Mouse (Mus musculus): ENCODE results near the gene Map4k3. TPM values are rescaled to one million over a fixed set of nuclear protein-coding genes. Genes with fewer than 3 reads are reported as not detected.
A peak's percentile ranks its signal among the peaks of the same experiment; 100 is the strongest.
"Not testable (repeated sequence)": the region's sequence is repeated elsewhere in the genome, so short reads cannot be mapped to it uniquely, and the experiment has no call there.

The Map4k3 gene
- polyA plus RNA-seq, 1 experiment from 2014 or later, result 28.8 TPM

DNA sequence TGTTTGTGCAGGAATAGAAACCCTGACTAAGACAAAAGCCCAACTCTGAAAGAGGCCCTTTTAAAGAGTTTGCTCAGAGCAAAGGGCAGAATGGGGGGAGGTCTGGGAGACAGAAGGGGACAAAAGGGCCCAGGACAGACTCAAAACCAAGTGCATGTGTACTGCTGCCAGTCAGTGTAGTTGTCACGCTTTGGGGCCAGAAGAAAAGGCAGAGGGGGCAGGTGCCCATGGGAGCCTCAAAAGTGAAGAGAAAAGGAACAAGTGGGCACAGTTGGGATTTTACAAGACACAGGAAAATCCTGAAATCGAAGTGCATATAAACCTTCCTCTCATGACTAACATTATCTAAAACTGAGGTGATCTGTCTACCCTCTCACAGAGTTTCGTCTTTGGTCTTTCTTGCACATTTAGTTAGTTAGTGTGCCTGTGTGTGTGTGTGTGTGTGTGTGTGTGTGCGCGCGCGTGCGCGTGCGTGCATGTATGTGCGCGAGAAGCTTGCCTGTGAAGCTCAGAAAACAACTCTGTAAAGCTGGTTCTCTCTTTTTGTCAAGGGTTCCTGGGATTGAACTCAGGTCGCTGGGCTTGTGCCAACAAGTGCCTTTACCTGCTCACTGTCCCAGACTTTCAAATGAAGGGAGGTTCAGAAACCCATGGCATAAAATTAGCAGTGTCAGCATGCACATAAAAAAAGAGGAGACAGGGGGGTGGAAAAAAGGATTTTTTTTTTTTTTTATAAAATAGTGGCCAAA lies 155.9 kb downstream of the Map4k3 start:
- H3K27ac ChIP-seq (replicated peaks), result no peak overlapping the region
- no peak overlapping the region for H3K4me2 ChIP-seq
- no peak overlapping the region for H3K4me3 ChIP-seq
- ATAC-seq (ENCODE audit: low read depth), result no peak
- no peaks in the 10 kb centered on the region for H3K36me3 ChIP-seq
- peaks cover 1% of the 10 kb centered on the region; the same call in 1 of the 2 replicates for H3K9me3 ChIP-seq
- H3K4me1 ChIP-seq (replicated peaks), result peaks cover 8% of the 10 kb centered on the region
- H3K9ac ChIP-seq, result no peak overlapping the region
- 90% methylated on average over 13 of the region's 13 CpGs for WGBS
- H3K27me3 ChIP-seq, result no peaks in the 10 kb centered on the region

DNA sequence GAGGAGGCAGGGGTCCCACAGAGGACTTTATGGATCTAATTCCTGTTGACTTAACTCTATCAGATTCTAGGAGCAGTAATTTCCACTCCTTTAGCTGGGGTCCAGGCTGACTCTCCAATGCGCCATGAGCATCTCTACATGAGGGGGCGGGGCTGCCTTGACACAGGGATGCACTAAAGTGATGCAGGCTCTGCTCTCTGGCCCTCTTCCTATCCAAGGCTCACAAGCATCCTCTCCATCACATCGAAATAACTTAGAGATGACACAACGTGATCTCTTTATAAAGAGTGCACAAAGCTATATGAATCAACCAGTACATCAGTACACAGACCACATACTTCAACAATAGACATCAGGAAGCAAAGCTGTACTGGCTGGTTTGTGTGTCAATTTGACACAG lies 156.8 kb downstream of the Map4k3 start:
- 92% methylated on average over 4 of the region's 4 CpGs for WGBS
- peaks cover 4% of the 10 kb centered on the region; the same call in 1 of the 2 replicates for H3K9me3 ChIP-seq
- H3K27me3 ChIP-seq, result no peaks in the 10 kb centered on the region
- H3K27ac ChIP-seq (replicated peaks), result no peak overlapping the region
- no peaks in the 10 kb centered on the region for H3K4me1 ChIP-seq (replicated peaks)
- H3K9ac ChIP-seq, result no peak overlapping the region
- no peak overlapping the region for H3K4me2 ChIP-seq
- H3K36me3 ChIP-seq, result no peaks in the 10 kb centered on the region
- H3K4me3 ChIP-seq, result no peak overlapping the region
- no peak for ATAC-seq (ENCODE audit: low read depth)

DNA sequence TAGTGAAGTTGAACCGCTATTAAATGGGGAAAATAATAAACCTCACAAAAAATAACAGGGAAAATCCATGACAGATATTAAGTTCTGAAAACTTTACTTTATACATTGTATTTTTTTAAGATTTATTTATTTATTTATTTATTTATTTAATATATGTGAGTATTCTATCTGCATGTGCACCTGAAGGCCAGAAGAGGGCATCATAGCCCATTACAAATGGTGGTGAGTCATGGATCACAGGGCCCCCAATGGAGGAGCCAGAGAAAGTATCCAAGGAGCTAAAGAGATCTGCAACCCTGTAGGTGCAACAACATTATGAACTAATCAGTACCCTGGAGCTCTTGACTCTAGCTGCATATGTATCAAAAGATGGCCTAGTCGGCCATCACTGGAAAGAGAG lies 158.6 kb downstream of the Map4k3 start:
- H3K4me1 ChIP-seq (replicated peaks); H3K9ac ChIP-seq; H3K4me2 ChIP-seq; ATAC-seq (ENCODE audit: low read depth); H3K27ac ChIP-seq (replicated peaks); H3K4me3 ChIP-seq; H3K27me3 ChIP-seq; H3K36me3 ChIP-seq: not testable (repeated sequence)
- 92% methylated on average over 1 of the region's 2 CpGs for WGBS
- peaks cover 13% of the 10 kb centered on the region for H3K9me3 ChIP-seq

DNA sequence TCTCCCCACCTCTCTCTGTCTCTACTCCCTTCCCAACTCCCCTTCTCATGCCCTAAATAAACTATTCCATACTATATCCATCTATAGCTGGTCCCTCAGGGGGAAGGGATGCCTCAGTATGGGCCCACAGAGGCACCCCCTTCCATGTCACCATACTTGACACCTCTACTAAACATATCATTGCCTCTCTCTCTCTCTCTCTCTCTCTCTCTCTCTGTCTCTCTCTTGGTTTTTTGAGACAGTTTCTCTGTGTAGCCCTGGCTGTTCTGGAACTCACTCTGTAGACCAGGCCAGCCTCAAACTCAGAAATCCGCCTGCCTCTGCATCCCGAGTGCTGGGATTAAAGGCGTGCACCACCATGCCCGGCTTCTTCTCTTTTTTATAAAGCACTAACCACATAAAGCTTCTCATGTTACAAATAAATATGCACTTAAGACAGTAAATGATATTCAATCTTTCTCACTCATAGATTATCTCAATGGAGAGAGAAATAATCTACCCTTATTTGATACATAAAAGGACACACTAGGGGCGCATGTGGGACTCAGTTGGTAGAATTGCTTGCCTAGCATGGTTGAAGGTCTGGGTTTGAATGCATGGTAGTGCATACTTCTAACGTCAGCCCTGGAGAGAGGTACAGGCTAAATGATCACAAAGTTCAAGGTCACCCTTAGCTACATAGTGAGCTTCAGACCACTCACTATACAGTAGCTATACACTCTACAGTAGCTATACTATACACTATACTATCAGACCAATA lies 159.3 kb downstream of the Map4k3 start:
- peaks cover 13% of the 10 kb centered on the region for H3K9me3 ChIP-seq
- no peak overlapping the region for H3K4me2 ChIP-seq
- no peaks in the 10 kb centered on the region for H3K4me1 ChIP-seq (replicated peaks)
- no peak overlapping the region for H3K4me3 ChIP-seq
- no peak overlapping the region for H3K27ac ChIP-seq (replicated peaks)
- no peak overlapping the region for H3K9ac ChIP-seq
- no peaks in the 10 kb centered on the region for H3K27me3 ChIP-seq
- peaks cover 14% of the 10 kb centered on the region for H3K36me3 ChIP-seq
- 89% methylated on average over 6 of the region's 6 CpGs for WGBS
- no peak for ATAC-seq (ENCODE audit: low read depth)

DNA sequence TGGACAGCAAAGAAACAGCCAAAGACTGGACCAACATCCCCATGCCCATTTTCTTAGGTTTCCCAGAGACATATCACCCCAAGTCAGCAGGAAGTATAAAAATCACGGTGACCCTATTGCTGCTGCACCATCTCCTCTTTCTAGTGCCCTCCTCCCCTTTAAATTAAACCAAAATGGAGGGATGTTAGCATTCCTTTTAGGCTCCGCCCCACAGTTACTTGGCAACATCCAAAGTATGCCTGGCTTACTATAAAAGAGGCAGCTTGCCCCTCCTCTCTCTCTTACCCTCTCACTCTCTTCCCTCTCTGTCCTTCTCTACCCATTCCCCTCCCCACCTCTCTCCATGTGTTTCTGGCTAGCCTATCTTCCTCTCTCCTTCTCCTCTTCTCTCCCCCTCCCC lies 159.8 kb downstream of the Map4k3 start:
- no peak overlapping the region for H3K27ac ChIP-seq (replicated peaks)
- no peak for ATAC-seq (ENCODE audit: low read depth)
- H3K4me2 ChIP-seq, result no peak overlapping the region
- peaks cover 13% of the 10 kb centered on the region for H3K9me3 ChIP-seq
- WGBS, result 78% methylated on average over 2 of the region's 2 CpGs
- no peaks in the 10 kb centered on the region for H3K27me3 ChIP-seq
- no peaks in the 10 kb centered on the region for H3K4me1 ChIP-seq (replicated peaks)
- no peak overlapping the region for H3K4me3 ChIP-seq
- peaks cover 15% of the 10 kb centered on the region for H3K36me3 ChIP-seq
- no peak overlapping the region for H3K9ac ChIP-seq

DNA sequence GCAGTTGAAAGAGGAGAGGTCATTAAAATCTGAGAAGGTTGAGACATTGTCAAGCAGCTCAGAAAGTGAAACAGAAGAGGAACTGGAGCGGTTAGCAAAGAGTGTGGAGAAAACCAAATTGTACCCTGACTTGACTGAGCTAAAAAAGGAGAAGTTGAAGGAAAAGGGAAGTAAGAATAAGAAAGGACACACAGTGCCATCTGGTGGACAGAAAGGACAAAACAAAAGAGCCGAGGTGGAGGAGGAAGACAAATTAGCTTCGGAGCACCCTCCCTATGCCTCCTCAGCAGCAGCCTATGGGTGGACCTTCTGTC lies 163.7 kb downstream of the Map4k3 start:
- peaks cover 15% of the 10 kb centered on the region for H3K36me3 ChIP-seq
- H3K27ac ChIP-seq (replicated peaks), result no peak overlapping the region
- WGBS, result 74% methylated on average over 3 of the region's 3 CpGs
- no peaks in the 10 kb centered on the region for H3K27me3 ChIP-seq
- peaks cover 13% of the 10 kb centered on the region for H3K9me3 ChIP-seq
- no peak overlapping the region for H3K4me2 ChIP-seq
- no peak for ATAC-seq (ENCODE audit: low read depth)
- no peak overlapping the region for H3K4me3 ChIP-seq
- no peak overlapping the region for H3K9ac ChIP-seq
- no peaks in the 10 kb centered on the region for H3K4me1 ChIP-seq (replicated peaks)

DNA sequence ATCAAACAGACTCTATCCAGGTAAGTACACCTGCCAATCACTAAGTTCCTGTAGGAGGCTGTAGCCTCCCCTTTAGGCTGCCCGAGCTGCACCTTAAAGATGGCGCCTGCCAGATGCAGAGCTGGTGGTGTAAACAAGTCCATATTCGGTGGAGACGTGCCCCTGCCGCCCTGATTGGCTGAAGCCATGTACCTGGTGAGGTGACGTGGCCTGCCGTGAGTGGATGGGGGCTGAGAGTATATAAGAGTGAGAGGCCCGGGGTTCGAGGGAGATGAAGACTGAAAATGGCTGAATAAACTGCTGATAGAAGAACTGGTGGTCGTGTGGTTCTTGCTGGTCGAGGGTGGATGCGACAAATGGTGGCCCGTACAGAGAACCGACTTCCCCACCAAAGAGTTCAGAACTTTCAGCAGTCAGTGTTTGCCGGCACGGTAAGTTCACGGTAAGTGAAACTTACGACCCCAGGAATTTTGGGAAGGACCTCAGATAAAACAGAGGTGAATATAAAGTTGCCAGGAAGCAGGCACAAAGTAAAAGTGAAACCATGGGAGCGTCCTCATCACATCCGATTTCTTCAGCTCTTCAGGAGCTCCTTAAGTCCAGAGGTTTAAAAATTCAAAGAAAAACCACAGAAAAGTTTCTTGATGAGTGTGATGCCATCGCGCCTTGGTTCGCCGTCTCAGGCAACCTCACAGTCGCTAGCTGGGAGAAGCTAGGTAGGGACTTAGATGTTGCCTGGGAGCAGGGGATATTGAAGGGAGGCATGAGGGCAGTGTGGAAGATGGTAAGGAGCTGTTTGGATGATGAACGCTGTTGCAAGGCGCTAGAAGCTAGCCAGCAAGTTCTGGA lies 164.3 kb downstream of the Map4k3 start:
- not testable (repeated sequence) for H3K27ac ChIP-seq (replicated peaks); H3K4me3 ChIP-seq; H3K9ac ChIP-seq; ATAC-seq (ENCODE audit: low read depth); H3K4me2 ChIP-seq; H3K4me1 ChIP-seq (replicated peaks); H3K27me3 ChIP-seq
- Histone ChIP-seq H3K36me3 (peaks cover 15% of the 10 kb centered on the region), H3K9me3 (peaks cover 13% of the 10 kb centered on the region)
- WGBS, result 94% methylated on average over 27 of the region's 27 CpGs

DNA sequence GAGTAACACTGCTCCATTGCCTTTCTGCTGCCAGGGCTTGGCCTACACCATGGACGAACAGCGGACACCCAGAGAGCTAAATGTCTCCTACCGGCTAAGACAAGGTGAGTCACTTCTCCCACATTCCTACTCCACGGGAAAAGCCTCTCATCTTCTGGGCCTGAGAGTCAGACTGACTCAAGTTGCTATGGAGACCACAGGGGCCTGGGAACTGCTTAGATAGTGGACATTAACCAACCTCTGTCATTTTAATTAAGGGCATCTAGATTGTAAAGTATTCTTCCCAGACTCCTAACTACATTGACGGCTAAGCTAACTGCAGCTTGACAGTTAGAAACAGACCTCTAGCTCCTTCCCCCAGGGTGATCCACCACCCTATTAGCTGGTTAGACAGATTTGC lies 165.5 kb downstream of the Map4k3 start:
- Histone ChIP-seq H3K9me3 (peaks cover 13% of the 10 kb centered on the region), H3K27ac (replicated peaks) (no peak overlapping the region), H3K9ac (no peak overlapping the region), H3K27me3 (no peaks in the 10 kb centered on the region), H3K4me2 (no peak overlapping the region), H3K36me3 (peaks cover 15% of the 10 kb centered on the region), H3K4me1 (replicated peaks) (no peaks in the 10 kb centered on the region), H3K4me3 (no peak overlapping the region)
- 76% methylated on average over 5 of the region's 5 CpGs for WGBS
- no peak for ATAC-seq (ENCODE audit: low read depth)

DNA sequence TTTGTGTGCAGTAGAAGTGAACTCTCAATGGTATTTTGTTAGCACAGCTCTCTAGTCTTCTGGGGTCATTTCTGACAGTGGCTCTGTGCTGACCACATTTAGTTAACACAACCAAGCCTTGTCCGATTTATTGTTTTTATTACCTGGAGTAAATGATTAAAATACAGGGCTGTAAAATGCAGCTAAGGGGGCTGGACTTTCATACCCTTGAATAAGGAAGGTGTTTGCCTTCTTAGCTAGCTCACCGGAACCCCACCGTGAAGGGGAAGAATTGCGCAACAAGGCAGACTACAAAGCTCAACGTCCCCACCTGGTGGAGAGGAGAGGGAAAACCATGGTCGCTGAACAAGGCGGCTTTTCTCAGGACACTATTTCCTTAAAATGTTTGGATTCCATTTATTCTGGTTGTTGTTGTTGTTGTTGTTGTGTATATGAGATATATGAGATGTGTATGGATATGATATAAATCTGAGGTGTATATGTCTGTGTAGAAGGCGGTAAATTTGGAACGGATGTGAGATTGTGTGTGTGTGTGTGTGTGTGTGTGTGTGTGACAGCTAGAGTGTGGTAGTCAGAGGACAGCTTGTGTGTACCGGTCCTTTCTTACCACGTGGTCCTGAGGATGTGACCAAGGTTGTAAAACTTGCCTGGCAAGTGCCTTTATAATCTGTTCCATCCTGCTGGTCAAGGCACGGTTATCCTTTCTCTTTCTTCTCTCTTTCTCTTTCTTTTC lies 167.4 kb downstream of the Map4k3 start:
- ATAC-seq (ENCODE audit: low read depth), result peak; percentile 57
- Histone ChIP-seq H3K4me1 (replicated peaks) (no peaks in the 10 kb centered on the region), H3K4me3 (no peak overlapping the region), H3K9ac (no peak overlapping the region), H3K9me3 (0 out of 2 replicates have a peak, but pooled peaks cover 3% of the 10 kb centered on the region), H3K27ac (replicated peaks) (no peak overlapping the region), H3K36me3 (peaks cover 23% of the 10 kb centered on the region), H3K27me3 (no peaks in the 10 kb centered on the region), H3K4me2 (peak overlapping the region; percentile 20; the same call in 1 of the 2 replicates)
- WGBS, result 20% methylated on average over 12 of the region's 12 CpGs

DNA sequence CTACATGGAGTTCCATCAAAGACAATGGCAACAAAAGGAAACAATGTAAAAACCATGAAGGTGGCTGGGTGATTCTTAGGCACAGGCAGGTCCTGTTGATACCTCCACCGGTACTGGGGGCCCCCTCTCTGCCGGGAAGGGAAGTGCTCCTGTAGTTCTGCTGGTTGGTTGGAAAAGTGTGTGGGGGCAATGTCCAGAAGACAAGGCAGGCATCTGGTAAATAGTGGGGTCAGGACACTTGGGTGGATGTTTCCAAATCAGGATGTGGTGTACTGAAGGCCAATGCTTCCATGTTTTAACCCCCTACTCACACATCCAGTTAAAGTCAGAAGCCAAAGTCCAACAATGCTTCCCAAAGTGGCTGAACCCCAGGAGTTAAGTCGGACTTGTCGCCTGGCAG lies 168.5 kb downstream of the Map4k3 start:
- 90% methylated on average over 4 of the region's 4 CpGs for WGBS
- H3K27ac ChIP-seq (replicated peaks), result no peak overlapping the region
- ATAC-seq (ENCODE audit: low read depth), result no peak
- H3K27me3 ChIP-seq, result no peaks in the 10 kb centered on the region
- peaks cover 16% of the 10 kb centered on the region for H3K36me3 ChIP-seq
- H3K4me3 ChIP-seq, result no peak overlapping the region
- peaks cover 2% of the 10 kb centered on the region; the same call in 1 of the 2 replicates for H3K4me1 ChIP-seq (replicated peaks)
- no peak overlapping the region for H3K4me2 ChIP-seq
- H3K9me3 ChIP-seq, result no peaks in the 10 kb centered on the region
- no peak overlapping the region for H3K9ac ChIP-seq

DNA sequence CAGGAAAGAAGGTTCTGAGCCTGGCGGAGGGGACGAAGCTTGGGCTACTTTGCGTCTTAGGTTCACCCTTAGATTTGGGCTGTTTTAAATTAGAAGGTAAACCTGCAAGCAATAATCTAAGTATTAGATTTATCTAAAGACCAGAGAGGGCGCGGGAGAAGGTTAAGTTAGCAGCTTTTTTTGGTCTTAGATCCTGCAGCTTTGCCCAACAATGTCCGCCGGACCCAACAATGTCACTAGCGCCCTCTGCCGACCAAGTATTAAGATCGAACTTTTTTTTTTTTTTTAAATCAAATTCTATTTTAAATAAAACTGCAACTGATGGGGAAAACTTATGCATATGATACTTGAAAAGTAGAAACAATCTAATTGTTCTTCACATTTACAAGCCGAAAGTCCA lies 169.2 kb downstream of the Map4k3 start:
- WGBS, result 45% methylated on average over 11 of the region's 11 CpGs
- peaks cover 9% of the 10 kb centered on the region for H3K36me3 ChIP-seq
- H3K4me2 ChIP-seq, result no peak overlapping the region
- no peaks in the 10 kb centered on the region for H3K27me3 ChIP-seq
- H3K4me1 ChIP-seq (replicated peaks), result peaks cover 9% of the 10 kb centered on the region
- H3K27ac ChIP-seq (replicated peaks), result no peak overlapping the region
- no peak overlapping the region for H3K9ac ChIP-seq
- no peaks in the 10 kb centered on the region for H3K9me3 ChIP-seq
- H3K4me3 ChIP-seq, result no peak overlapping the region
- no peak for ATAC-seq (ENCODE audit: low read depth)
